Mouse (Mus musculus) G1E (cell line): ENCODE results near the gene Mpdu1.

ENCODE experiments used
- CTCF ChIP-seq: IDR thresholded peaks from 2 replicates; pipeline ENCODE4 v1.5.1; 2012; ENCODE audit warnings: low read depth, low read length, inconsistent platforms, mixed read lengths
- GATA1 ChIP-seq: IDR thresholded peaks from 2 replicates; pipeline ENCODE4 v1.6.1; 2012; ENCODE audit warnings: borderline replicate concordance, low read length, inconsistent platforms, mixed read lengths
- POLR2AphosphoS5 ChIP-seq: IDR thresholded peaks from 2 replicates; pipeline ENCODE4 v1.6.1; 2012; ENCODE audit warnings: low read depth, low read length, inconsistent platforms; ENCODE audit not compliant: insufficient replicate concordance
- TAL1 ChIP-seq: conservative IDR thresholded peaks from 2 replicates; pipeline ENCODE4 v1.6.1; 2012; ENCODE audit warnings: low read depth, low read length, inconsistent platforms, mixed read lengths

DNA sequence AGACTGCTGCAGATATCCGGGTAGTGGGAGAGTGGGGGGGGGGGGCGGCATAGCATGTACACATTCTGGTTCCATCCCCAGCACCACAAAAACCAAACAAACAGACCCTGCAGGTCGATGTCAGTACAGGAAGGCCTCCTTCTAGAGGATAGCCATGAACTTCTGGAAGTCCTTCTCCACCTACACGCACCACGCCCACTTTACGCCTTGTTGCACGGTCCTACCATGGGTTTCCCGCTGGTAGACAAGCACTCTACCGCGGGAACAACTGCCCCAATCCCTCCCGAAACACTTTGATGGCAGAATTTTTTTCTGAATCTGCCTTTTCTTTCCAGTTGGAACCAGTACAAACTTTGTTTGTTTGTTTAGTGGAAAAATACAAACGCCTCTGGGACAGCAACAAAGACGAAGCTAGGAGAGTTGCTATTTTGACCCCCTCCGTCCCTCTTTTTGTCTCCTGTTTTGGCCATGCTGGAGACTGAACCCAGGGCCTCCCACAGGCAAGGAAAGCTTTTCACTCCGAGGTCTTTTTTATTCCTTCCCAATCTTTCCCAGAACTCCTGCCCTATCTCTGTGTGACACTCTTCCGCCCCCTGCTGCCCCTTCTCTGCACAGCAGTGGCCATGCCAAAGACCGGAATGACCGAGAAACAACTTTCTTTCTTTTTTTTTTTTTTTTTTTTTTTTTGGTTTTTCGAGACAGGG lies 48.7 kb downstream of the Mpdu1 start:
- TF ChIP-seq CTCF (peak; percentile 42; the same call in 1 of the 2 replicates), GATA1 (no peak), POLR2AphosphoS5 (no peak), TAL1 (no peak)
